Mouse (Mus musculus) gastrocnemius, postnatal 10 days (tissue): ENCODE measurements at regions not wholly inside any gene's neighbourhood (a gene's known extent, or its start where the extent isn't known, plus 50 kb on each side); places are given as distances from the start of the nearest gene placed in this dataset.

Experiments
- DNase-seq: peaks from one replicate; pipeline ENCODE4 v3.0.0; 2021; ENCODE audit warnings: mixed read lengths

DNA sequence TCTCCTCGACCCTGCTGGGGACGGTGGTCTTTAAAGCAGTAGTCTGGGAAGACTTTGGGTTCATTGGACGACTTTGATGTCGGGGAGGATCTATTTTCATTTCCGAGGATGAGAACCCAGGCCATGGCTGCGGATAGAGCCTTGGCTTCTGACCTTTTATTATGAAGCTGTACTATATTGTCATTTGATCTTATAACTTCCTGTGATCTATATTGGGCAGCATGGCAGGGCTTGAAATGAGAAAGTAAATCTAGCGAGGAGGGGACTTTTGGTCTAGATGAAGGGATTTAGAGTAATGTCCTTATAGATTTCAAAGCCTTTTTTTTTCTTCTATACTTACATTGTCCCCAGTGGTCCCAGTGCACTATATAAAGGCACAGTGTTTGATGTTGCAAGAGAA, 172.8 kb upstream of the Stt3b start:
- DNase-seq: no peak

DNA sequence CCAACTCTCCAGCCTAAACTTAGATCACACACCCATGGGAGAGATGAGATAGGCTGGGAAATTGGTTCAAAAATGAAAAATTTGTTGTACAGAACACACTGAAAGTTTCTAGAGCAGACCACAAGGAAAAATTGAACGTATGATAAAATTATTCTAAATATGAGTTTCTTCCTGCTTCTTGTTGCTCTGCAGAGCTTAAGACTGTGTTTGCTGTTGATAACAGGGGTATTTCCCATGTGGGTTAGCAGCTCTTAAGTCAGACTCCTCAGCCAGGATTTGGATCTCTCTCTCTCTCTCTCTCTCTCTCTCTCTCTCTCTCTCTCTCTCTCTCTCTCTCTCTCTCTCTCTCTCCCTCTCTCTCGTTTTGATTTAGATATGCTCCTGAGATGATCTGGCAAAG, 173.5 kb upstream of the Stt3b start:
- no peak for DNase-seq

DNA sequence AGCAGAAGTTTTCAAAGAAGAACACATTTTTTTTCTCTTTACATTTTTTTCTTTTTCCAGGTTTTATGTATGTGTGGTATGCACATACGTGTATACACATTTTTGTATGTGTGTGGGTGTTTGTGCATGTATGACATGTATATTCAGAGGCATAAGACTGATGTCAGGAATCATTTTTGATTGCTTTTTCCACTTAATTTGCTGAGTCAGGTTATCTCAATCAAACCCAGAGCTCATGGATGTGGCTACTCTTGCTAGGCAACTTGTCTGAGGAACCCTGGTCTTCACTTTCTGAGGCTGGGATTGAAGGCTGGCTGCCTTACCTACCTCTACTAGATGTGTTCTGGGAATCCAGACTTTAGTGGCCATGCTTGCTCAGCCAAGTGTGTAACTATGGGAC, 174.2 kb upstream of the Stt3b start:
- DNase-seq: no peak

DNA sequence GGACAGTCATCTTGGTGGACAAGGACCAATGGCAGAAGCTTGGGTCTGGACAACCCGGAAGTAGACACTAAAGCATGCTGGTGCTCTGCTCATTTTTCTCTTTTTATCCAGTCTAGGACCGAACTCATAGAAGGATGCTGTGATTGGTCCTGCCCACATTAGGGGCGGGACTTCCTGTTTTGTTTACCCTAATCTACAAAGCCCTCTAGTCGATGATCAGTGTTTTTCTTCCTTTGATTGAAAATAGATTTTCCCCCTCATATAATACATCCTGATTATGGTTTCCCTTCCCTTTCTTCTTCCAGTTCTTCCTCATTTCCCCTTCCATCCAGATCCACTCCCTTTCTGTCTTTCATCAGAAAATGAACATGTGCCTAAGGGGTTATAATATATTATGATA, 175.0 kb upstream of the Stt3b start:
- DNase-seq: no peak

DNA sequence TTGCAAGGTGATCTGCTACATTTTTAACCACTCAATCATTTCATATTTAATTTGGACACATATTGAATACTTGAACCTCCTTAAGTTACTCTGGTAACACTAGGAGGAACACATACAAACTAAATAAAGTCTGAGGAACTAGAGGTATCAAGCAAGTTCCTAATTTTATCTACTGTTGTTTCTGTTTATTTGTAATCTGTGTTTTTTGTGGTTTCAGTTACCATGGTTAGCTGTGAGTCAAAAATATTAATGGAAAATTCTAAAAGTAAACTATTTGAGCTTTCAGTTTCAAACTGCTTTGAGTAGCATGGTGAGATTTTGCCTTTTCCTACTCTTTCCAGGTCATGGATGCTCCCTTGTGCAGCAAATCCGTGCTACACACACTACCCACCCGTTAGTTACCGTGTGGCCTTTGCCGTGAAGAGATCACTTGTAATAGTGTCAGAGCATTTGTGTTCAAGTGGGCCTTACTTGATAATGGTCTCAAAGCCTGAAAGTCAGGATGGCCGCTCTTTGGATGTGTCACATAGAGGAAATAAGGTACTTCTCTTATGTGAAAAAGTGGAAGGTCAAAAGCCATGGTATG, 177.0 kb upstream of the Stt3b start:
- no peak for DNase-seq

DNA sequence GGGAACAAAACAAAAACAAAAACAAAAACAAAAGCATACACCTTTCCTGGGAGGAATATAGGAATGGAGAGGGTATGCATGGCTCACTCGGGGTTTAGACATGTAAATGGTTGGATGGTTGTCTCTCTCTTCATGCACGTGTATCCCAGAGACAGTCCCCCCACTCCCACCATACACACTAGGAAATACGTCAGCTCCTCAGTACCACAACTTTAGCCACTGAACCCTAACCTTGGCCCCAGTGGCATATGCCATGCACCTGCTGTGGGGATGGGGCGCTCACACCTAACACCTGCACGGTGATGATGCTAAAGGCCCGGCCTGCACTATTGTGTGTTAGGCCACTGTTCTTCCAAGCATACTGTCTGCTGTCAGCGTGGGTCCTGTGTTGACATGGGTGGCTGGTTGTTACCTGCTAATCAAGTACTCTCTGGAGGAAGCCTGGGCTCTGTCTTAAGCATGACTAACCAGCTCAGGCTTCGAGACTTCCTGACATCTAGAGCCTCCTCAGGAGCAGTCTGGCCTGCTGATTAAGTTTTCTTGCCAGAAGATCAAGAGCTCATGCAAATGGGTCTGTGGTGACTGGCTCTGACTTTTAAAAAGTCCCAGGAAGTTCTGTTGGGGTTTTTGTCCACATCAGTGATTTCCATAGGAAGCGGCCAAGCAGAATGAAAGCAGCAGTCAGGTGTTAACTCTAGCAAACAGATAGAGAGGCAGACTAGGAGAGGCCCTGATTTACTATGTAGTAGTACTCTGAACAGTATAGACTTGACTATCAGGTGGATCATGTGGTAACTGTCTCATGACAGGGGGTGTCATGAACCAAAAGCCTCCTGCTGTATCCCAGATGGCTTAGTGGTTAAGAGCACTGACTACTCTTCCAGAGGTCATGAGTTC, 178.9 kb upstream of the Stt3b start:
- no peak for DNase-seq

DNA sequence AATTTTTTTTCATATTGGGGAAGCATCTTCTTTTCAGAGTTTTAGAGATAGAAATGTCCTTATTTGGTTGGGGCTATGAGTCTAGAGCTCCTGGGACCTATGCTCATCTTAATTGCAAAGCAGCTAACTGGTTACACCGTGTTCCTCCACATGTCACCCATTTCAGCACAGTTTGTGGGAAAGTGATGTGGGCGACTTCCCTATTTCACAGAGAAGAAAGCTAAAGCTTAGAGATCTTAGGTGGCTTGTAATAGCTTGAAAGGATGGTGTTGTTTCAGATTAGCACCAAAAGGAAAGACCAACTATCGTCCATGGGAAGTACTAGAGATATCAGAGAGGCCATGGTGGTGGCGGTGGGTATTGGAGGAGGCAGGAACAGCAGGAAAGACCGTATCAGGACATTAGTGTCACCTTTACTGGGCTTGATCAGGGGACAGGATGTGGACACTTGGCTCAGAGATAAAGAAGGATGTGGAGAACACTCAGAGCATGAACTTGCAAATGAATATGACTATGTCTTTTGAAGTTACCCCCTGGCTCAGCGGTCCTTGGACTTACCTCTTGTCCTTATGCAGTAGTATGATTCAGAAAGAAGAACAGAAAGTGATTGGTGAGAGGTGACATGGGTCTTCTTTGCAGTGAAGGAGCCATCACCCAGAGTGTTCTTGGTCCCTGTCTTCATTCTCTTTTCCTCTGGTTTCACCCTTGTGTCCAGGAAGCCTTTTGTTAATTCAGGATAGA, 182.4 kb upstream of the Stt3b start:
- no peak for DNase-seq

DNA sequence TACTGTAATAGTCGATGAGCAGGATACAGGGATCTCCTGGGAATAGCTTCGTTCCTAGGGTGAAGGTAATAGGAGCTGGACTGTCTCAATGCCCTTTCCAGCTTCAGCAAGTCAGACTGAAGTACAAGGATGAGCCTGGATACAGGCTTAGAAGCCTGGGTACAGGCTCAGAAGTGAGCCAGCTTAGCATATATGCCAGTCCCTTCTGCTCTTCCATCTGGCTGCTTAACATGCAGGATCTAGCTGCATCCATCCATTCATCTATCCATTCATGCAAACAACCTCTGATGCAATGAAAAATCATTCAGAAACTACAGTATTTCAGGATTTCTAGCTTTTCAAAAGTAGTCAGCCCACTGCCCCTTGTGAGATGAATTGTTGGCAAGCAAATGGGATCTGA, 183.5 kb upstream of the Stt3b start:
- no peak for DNase-seq

DNA sequence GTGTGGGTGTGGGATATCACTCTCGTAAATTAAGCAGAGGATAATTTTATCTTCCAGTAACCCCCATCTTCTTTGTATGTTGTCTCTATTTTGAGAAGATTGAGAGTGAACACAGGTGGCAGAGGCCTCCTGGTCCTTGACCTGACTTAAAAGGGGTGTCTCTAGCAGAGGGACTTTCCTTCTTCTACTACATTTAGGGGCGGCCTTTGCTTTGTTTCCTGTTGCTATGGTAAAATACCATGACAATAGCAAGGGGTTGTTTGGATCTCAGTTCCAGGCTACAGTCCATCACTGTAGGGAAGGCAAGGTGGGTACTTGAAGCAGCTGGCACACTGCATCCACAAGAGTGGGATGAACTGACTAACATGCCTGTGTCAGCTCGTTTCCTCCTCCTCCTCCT, 189.3 kb upstream of the Stt3b start:
- DNase-seq: no peak

DNA sequence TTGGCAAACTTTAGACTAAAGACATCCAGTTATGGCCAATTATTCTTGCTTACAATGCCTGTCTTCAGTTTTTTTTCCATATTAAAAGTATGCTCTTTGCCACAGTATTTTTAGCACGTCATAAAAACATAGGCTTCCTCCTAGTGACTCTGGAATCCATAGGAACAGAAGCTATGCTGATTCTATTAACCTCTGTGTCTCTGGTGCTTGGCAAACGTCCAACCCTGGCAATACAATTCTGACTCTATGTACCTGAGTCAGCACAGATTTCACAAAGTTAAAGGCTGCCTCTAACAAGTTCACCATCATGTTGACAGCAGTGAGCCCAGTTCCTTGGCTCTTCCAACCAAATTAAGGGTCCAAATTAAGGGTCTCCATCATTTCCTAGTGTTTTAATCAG, 194.6 kb upstream of the Stt3b start:
- DNase-seq: no peak

DNA sequence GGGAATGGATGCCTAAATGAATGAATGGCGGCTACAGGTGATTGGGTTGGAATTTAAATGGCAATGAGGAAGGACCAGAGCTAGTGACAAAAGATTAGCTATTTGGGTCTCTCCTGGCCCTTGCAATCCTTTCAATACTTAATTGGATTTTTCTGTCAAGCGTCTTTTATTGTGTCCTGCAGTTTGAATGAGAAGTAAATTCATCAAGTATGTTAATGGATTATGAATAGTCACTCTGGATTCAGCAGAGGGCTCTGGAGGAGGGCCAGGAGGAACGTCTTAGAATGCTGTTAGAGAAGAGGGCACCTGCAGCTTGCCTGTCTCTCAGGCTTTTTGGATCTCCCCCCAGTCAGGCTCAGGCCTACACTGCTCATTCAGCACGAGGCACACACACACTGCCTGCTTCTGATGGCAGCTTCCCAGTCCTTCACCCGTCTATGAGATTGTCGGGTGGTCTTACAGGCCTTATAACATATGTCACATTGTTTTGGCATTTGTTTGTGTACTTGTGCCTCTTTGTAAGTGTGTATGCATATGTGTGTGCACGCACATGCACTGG, 197.0 kb upstream of the Stt3b start:
- no peak for DNase-seq

DNA sequence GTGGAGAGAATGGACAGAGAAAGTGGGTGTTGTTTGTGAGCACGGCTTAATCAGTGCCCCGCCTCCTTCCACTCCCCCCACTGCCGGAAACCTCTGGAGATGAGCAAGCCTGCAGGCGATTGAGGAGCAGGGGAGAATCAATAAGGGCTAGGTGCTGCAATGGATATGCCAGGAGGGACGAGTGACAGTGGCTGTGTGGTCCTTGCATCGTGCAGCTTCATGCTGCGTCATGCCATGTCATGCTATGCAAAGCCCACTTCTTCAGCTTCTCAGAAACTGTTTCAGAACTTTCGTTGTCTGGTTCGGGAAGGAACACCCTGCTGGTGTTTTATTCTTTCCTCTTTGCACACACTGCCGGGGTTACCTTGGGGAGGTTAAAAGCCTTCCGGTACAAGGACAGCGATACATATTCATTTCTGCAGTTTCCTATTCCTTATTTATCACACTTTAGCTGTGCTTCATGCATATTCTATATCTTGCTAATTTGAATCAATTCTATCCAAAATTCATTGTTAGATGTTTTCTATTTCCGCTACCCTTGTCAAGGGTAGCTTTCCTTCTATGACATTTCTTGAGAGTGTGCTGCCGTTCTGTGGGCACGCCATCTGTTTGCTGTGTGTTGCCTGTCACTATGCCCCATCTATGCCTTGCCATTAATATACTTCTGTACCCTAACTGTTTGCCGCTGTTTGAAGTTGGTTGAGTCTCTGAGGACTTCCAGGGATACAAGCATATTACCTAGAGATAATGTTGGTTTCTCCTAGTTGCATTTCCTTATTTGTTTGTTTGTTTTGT, 202.8 kb upstream of the Stt3b start:
- no peak for DNase-seq

DNA sequence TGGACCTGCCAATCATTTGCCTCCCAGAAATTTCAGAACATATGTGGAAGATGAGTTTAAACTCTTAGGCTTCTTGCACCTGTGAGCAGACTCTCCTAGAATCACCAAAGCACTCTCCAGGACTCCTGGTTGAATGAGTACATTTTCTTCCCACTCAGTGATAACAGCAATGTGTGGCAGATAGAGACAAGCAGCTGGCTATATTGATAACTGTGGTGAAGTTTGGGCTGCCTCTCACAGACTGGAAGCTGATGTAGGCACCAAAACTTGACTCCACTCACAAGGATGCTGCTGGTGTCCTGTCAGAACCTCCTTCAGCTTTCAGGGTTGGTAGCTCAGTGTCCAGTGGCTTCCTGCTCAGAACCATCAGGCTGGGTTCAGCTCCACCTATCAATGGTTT, 207.7 kb upstream of the Stt3b start:
- DNase-seq: no peak

DNA sequence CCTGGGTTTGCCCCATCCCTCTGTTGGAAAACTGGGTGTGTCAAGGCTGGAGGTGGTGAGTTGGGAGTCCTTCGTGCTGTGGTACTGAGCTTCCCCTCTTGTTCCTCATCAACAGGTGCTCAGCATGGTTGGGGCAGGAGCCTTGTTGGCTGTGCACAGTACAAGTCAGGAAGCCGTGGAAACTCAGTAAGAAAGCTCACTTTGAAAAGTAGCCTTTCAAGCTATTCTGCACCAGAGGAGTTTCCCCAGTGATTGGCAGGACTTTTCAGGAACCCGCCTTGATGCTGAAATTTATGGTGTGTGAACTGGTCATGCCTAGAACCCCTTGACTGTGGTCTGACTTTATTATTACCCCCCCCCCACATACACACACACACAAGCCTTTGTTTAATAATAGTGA, 213.9 kb upstream of the Stt3b start:
- no peak for DNase-seq

DNA sequence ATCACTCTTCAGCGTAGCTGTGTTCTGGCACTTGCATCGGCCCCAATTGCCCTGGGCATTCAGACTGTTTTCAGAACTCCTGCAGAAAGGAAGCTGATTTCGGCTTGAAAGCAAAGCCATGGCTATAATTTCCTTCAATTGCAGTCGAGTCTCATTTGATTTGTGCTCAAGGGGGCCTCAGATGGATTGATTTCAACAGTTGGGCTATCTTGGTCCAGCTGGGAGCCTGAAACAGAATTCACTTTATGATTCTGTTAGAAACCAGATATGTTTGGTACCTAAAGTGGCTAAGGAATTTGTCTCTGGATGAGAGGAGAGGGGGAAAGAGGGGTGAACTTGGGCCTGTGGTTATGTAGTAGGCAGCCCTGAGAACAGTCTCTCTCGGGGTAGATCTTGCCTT, 214.4 kb upstream of the Stt3b start:
- DNase-seq: no peak

DNA sequence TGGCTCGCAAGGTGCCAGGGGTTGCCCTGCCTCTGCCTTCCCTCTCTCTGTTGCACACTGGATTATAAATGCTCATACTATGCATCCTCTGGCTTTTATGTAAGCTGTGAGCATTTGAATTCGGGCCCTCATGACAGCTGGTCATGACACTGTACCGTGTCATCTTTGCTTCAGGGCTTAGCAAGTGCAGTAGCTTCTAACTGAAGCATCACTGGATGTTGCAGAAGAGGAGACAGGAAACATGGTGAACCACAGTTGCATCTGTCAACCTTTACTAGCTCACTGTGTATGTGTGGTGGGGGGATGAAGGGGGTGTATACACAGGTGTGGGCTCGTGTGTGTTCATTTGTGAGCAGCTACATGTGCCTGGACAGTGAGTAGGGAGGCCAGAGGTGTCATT, 216.1 kb upstream of the Stt3b start:
- no peak for DNase-seq

DNA sequence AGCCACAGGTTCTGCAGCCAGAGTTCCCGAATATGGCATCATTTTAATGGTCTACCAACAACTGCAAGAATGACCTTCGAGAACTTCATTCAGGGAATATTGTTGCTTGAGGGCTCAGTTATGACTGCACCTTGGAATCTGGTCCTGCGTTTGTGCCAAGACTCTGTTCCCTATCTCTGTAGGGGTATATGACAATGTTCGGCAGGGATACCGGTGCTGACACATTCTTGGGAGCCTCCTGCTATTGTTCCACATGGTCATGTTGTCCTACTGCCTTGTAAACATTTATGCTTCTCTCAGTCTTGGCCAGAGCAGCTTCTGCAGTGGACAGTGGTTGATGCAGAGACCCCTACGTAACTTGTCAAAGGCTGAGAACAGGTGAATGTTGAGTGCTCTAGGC, 216.8 kb upstream of the Stt3b start:
- DNase-seq: no peak

DNA sequence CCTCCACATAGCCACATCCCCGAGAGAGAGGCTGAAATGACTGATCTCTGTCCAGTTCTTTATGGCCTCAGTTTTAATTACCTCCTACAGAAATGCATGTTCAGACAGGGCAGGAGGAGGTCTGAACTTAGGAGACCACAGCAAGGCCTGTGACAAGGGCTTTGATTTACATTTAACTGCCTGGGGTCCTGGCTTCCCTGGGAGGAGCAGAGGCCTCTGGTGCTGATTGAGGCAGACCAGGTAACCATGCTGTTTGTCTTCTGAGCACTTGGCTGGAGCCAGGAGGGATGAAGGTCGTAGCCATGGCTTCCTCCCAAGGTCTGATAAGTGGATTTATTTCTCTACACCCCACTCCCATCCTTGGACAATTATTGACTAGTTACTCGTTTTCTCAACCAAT, 224.0 kb upstream of the Stt3b start:
- DNase-seq: no peak

DNA sequence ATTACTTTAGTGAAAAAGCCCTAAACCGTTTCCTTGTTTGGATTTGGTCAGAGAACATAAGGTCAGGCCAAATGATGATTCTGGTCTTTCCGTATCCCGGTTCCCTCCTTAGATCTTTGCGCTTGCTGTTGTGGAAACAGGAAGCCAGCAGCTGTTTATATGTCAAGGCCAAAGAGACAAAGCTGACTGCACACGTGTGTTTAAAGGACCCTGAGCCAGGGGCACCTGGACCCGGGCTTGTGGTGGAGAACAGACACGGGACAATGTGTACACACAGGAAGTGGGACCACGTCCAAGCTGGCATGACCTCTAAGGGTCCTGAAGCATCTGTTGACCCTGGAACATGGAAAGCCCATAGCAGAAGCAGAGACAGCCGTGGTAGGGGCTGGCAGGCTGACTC, 233.4 kb upstream of the Stt3b start:
- DNase-seq: no peak

DNA sequence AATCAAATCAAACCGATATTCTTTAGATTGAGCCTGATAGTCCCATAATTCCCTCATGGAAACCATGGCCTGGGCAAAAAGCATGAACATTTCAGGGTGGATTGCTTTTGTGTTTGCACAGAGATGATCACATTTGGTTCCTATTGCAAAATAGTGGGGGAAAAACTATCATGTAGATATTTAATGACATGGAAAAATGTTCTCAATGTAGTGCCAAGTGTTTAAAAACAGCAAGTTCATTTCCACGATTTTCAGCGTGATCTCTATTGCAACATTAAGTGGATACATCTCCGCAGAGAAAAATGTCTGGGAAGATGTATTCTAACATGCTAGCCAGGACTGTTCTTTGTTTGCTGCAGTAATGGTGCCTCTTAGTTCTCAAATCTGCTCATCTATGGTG, 235.0 kb upstream of the Stt3b start:
- no peak for DNase-seq

DNA sequence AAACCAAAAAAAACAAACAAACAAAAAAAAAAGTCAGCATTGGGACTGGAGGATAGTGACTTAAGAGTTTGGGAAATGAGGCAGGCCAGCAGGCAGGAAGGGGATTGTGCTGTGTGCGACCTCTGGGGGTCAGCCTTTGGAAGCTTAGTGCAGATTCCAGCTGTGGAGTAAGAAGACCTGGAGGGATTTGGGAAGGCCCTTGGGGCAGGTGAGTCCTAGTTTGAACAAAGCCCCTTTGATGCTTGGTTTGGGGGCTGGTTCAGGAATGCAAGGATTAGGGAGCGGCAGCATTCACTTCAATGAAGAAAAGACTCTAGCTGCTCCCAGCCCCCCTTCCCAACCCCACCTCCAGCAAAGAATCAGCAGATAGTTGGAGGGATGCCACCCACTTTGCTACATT, 235.6 kb upstream of the Stt3b start:
- DNase-seq: no peak

DNA sequence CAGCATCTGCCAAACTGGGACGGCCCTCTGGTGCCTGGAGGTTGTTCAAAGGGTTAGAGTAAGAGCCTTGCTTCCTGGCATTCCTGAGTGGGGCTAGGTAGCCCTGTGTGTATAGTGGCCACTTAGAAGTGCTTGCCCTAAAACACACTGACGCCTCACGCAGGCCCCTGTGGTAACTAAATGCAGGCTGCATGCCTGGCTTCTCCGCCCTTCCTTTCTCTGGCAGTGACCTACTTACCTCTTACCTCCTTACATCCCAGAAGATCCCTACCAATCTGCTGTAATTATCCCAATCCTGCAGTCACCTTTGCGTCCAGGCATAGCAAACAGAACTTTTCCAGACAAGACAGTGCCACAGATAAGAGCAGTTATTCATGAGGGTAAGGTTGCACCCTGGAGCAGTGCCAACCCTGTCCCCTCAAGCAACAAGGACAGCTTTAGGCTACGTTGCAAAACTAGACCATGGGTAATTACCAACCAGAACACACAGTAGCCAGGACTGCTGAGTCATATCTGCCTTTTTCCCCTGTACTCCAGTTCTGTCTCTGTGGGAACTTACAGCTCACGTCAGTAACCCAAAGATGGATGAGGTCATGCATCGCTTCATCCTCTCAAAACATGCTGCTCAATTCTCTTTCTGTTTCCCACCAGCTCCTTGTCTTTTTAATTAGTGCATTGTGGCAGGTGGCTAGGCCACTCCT, 237.6 kb upstream of the Stt3b start:
- no peak for DNase-seq
